ENCODE assay signal across 8 mouse cellular contexts in the genomic region with DNA sequence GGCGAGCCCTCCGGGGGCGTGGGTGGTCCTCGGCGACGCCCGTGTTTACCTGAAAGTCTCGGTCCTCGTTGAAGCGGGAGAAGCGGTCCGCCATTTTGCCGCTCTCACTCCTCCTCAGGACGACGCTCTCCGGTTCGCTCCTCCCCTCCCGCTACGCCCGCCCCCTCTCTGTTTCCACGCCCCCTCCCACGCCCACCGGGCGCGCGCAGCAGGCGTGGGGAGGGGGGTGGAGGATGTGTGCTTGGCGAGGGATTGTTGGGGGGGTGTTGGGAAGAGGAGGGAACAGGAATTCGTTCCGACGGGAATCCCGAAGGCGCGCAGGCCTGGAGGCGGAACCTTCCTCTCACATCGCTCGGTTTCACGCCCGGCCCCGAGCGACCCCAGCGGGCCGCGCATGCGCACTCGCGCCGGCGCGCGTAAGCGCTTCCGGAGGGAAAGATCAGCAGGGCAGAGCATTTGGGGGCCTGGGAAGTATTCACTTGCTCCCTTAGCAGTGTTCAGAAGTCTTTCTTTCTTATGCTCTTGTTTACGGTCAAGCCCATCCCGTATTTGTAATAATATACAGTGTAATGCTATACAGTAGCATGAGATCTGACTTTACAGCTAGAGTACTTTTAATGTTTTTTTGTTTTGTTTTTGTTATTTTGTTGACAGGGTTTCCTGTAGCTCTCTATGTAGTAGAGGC. TPM values are rescaled to one million over a fixed set of nuclear protein-coding genes. Genes with fewer than 3 reads are reported as not detected.
DNase-seq lines count a peak whose midpoint lies in the region; ATAC-seq and TF ChIP-seq lines count a peak whose summit lies in the region.

Gene Gpatch8, minus strand, starts transcription at position 362 of the 685 bp plus-strand sequence.

- peak within 1 kb of the TSS; percentile 96 for H3K4me3 ChIP-seq in bone marrow macrophage, adult 2 months (ENCODE audit: insufficient read depth, low read length)
- peak within 1 kb of the TSS; percentile 92 for H3K4me3 ChIP-seq in embryonic fibroblast, embryonic 13.5 days (ENCODE audit: insufficient read depth, low read length)
- peak within 1 kb of the TSS; percentile 68 for H3K4me3 ChIP-seq in kidney, embryonic 14.5 days (ENCODE audit: low read length)
- H3K4me3 ChIP-seq in limb, embryonic 15.5 days = peak within 1 kb of the TSS; percentile 95

- peak within 1 kb of the TSS; percentile 60 for H3K4me2 ChIP-seq in kidney, embryonic 14.5 days (replicated peaks; ENCODE audit: low read depth, low read length)
- peak within 1 kb of the TSS; percentile 49 for H3K4me2 ChIP-seq in limb, embryonic 15.5 days

- peak within 1 kb of the TSS; percentile 89 for H3K9ac ChIP-seq in kidney, embryonic 14.5 days (ENCODE audit: low read depth, low read length)
- peak within 1 kb of the TSS; percentile 96 for H3K9ac ChIP-seq in limb, embryonic 15.5 days

- no peak for TF ChIP-seq CTCF in bone marrow macrophage, adult 2 months (IDR thresholded peaks at IDR 0.05; ENCODE audit: low read depth, low read length)
- TF ChIP-seq CTCF in embryonic fibroblast, embryonic 13.5 days (IDR thresholded peaks at IDR 0.05; ENCODE audit: borderline replicate concordance, insufficient read depth, low read length) = no peak

- peaks cover 8% of the 10 kb centered on the region for H3K4me1 ChIP-seq in bone marrow macrophage, adult 2 months (ENCODE audit: control insufficient read depth, insufficient read depth, low read length)
- H3K4me1 ChIP-seq in embryonic fibroblast, embryonic 13.5 days (ENCODE audit: control insufficient read depth, insufficient read depth, low read length) = no peaks in the 10 kb centered on the region
- H3K4me1 ChIP-seq in kidney, embryonic 14.5 days (ENCODE audit: control insufficient read depth, insufficient read depth, low read length) = peaks cover 16% of the 10 kb centered on the region
- H3K4me1 ChIP-seq in limb, embryonic 15.5 days = peaks cover 10% of the 10 kb centered on the region

- no peaks in the 10 kb centered on the region for H3K9me3 ChIP-seq in kidney, embryonic 14.5 days (ENCODE audit: control insufficient read depth, low read length)
- H3K9me3 ChIP-seq in limb, embryonic 15.5 days = no peaks in the 10 kb centered on the region

- peak; percentile 96 for DNase-seq in A20 (ENCODE audit: low read depth, low spot score)
- DNase-seq in heart, adult 9 months (ENCODE audit: low spot score in 2 of 2) = peak; percentile 96 to 97
- peak; percentile 55 to 81 for DNase-seq in monocyte, adult 2 months (ENCODE audit: low read depth in 1 of 2, low spot score in 2 of 2)
- peak; percentile 84 to 89 for DNase-seq in spleen, postnatal 36 days (ENCODE audit: low spot score in 2 of 2)

- ATAC-seq in kidney, embryonic 14.5 days (ENCODE audit: low FRiP score, low TSS enrichment) = peak; percentile 99
- peak; percentile 97 for ATAC-seq in limb, embryonic 15.5 days (ENCODE audit: insufficient number of reproducible peaks, low FRiP score, low TSS enrichment, low read depth)

- WGBS in kidney, embryonic 14.5 days = under 1% methylated on average over 46 of the region's 55 CpGs
- under 1% methylated on average over 44 of the region's 55 CpGs for WGBS in limb, embryonic 15.5 days

- no peaks in the 10 kb centered on the region for H3K27me3 ChIP-seq in kidney, embryonic 14.5 days (ENCODE audit: control insufficient read depth, insufficient read depth, low read length)
- no peaks in the 10 kb centered on the region for H3K27me3 ChIP-seq in limb, embryonic 15.5 days

- no peaks in the 10 kb centered on the region for H3K36me3 ChIP-seq in kidney, embryonic 14.5 days (ENCODE audit: control insufficient read depth, insufficient read depth, low read length)
- no peaks in the 10 kb centered on the region for H3K36me3 ChIP-seq in limb, embryonic 15.5 days

- peak within 1 kb of the TSS; percentile 74 for H3K27ac ChIP-seq in bone marrow macrophage, adult 2 months (ENCODE audit: insufficient read depth, low read depth, low read length)
- peak within 1 kb of the TSS; percentile 75 for H3K27ac ChIP-seq in embryonic fibroblast, embryonic 13.5 days (ENCODE audit: insufficient read depth, low read length)
- peak within 1 kb of the TSS; percentile 92 for H3K27ac ChIP-seq in kidney, embryonic 14.5 days (ENCODE audit: low read depth, low read length)
- peak within 1 kb of the TSS; percentile 97 for H3K27ac ChIP-seq in limb, embryonic 15.5 days

- TF ChIP-seq POLR2A in bone marrow macrophage, adult 2 months (IDR thresholded peaks at IDR 0.05; ENCODE audit: borderline replicate concordance, low read depth, low read length) = 0 out of 2 replicates have a peak, but pooled peaks have one; percentile 82
- peak; percentile 93 for TF ChIP-seq POLR2A in embryonic fibroblast, embryonic 13.5 days (IDR thresholded peaks at IDR 0.05; ENCODE audit: low read depth, low read length)

RNA-seq across cellular contexts. Expression of gene Gpatch8, which starts in this region (rescaled TPM):
- polyA plus RNA-seq in bone marrow macrophage, adult 2 months (2012; ENCODE audit: insufficient read depth, insufficient read length, missing spikeins) = 26.8 and 28.4 TPM in 2 replicates
- 36.6 and 40.7 TPM in 2 replicates for polyA plus RNA-seq in embryonic fibroblast, embryonic 13.5 days (2011; ENCODE audit: insufficient read length, low read depth, missing spikeins)
- 37.3 and 60.6 TPM in 2 replicates for polyA plus RNA-seq in kidney, embryonic 14.5 days (2014; fragmentation: Nextera tagmentation; extraction: Ambion mirVana)
- 46.2 and 56.5 TPM in 2 replicates for polyA plus RNA-seq in limb, embryonic 15.5 days (2015; fragmentation: Nextera tagmentation; extraction: Ambion mirVana)

Comparison
In these comparisons a context has a peak if more than half of its experiments do, and no peak if none do; other contexts are left out.
1. Peak in every context shown above with its lines: DNase-seq, ATAC-seq, H3K4me3 ChIP-seq and H3K27ac ChIP-seq.